Mouse (Mus musculus) retina, postnatal 1 day (tissue): ENCODE measurements around the gene Trp53.
"Not testable (repeated sequence)": the region's sequence is repeated elsewhere in the genome, so short reads cannot be mapped to it uniquely, and the experiment has no call there.

Experiments used
- DNase-seq: peaks from one replicate; pipeline ENCODE4 v3.0.0-alpha.2; 2012

The Trp53 gene

GRCm38 (mm10) chr11:69580091-69580514, at the start of gene Trp53, which contains the start of gene Wrap53:
Gene Trp53, plus strand, starts transcription at chr11:69580359.
Gene Wrap53, minus strand, starts transcription at chr11:69580255.
- peak; percentile 96 for DNase-seq

GRCm38 (mm10) chr11:69530755-69531154, 49.4 kb upstream of the Trp53 start:
- not testable (repeated sequence) for DNase-seq

GRCm38 (mm10) chr11:69532480-69533150, 47.5 kb upstream of the Trp53 start:
- DNase-seq: no peak

GRCm38 (mm10) chr11:69534990-69535389, 45.2 kb upstream of the Trp53 start:
- DNase-seq: no peak

- DNase-seq: no peak
Measured at GRCm38 (mm10) chr11:69540700-69541099, 39.5 kb upstream of the Trp53 start.

- not testable (repeated sequence) for DNase-seq
Measured at GRCm38 (mm10) chr11:69541741-69542140, 38.4 kb upstream of the Trp53 start.

- DNase-seq: no peak
Measured at GRCm38 (mm10) chr11:69543598-69543997, 36.6 kb upstream of the Trp53 start.

GRCm38 (mm10) chr11:69545957-69546356, 34.2 kb upstream of the Trp53 start:
- DNase-seq: no peak

GRCm38 (mm10) chr11:69546423-69547053, 33.6 kb upstream of the Trp53 start:
- DNase-seq: peak; percentile 96

- DNase-seq: no peak
Measured at GRCm38 (mm10) chr11:69547071-69547470, 33.1 kb upstream of the Trp53 start.

GRCm38 (mm10) chr11:69549060-69549656, 31.0 kb upstream of the Trp53 start, which contains the start of gene Dnah2:
Gene Dnah2, minus strand, starts transcription at chr11:69549110.
- no peak for DNase-seq

GRCm38 (mm10) chr11:69551310-69551709, 28.8 kb upstream of the Trp53 start:
- DNase-seq: no peak

GRCm38 (mm10) chr11:69552622-69553340, 27.4 kb upstream of the Trp53 start:
- DNase-seq: peak; percentile 92

GRCm38 (mm10) chr11:69553341-69553721, 26.8 kb upstream of the Trp53 start:
- no peak for DNase-seq

- no peak for DNase-seq
Measured at GRCm38 (mm10) chr11:69554539-69555140, 25.5 kb upstream of the Trp53 start.

GRCm38 (mm10) chr11:69557381-69557958, 22.7 kb upstream of the Trp53 start:
- peak; percentile 82 for DNase-seq

GRCm38 (mm10) chr11:69558756-69559155, 21.4 kb upstream of the Trp53 start:
- no peak for DNase-seq

- DNase-seq: peak; percentile 19
Measured at GRCm38 (mm10) chr11:69559183-69559582, 21.0 kb upstream of the Trp53 start.

GRCm38 (mm10) chr11:69559851-69560765, 20.1 kb upstream of the Trp53 start, which contains the start of gene Efnb3:
Gene Efnb3, minus strand, starts transcription at chr11:69560205.
- DNase-seq: peak; percentile 86

- peak; percentile 60 for DNase-seq
Measured at GRCm38 (mm10) chr11:69560896-69561854, 19.0 kb upstream of the Trp53 start.
